Mouse (Mus musculus) heart, postnatal 0 days (tissue): Measurements from ENCODE around the gene Zmym1.

Experiments
- CTCF ChIP-seq: IDR thresholded peaks from 2 replicates; pipeline ENCODE4 v1.5.1; 2016; ENCODE audit warnings: antibody characterized with exemption, control low read depth, low read depth
- EP300 ChIP-seq: IDR thresholded peaks from 2 replicates; pipeline ENCODE4 v1.6.1; 2016; ENCODE audit warnings: antibody characterized with exemption, low read depth

DNA sequence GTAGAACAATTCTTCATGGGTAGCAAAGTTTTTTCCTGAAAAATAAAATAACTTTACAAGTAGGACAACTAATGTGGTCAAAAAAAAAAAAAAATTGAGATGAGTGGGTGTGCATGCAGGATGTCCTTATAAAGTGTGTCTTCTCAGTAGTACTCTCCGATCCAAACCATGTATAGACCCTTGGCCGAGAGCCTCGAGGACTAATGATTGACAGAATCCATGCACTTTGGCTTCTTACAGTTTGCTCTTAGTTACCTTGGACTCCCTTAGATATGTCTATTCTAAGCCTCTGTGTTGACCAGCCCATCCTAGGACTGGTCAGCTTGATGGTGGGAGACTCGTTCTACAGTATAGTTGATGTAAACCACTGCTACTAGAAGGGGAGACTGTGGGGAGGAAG, 46.6 kb upstream of the Zmym1 start:
- TF ChIP-seq CTCF: no peak
- no peak for TF ChIP-seq EP300
